Mouse (Mus musculus) kidney, adult 2 months (tissue): ENCODE measurements around the gene Col4a4.

Experiments
- CTCF ChIP-seq: fragments of 200-500 bp; conservative IDR thresholded peaks from 2 replicates; pipeline ENCODE4 v1.5.1; 2011; ENCODE audit warnings: low read depth, mild to moderate bottlenecking, control low read depth, low read length, moderate library complexity, mixed read lengths; ENCODE audit not compliant: insufficient read depth, insufficient read length
- POLR2A ChIP-seq: fragments of 200-500 bp; IDR thresholded peaks from one replicate; pipeline ENCODE4 v1.6.1; 2011; ENCODE audit warnings: low read depth, low read length, control low read depth

GRCm38 (mm10) chr1:82486371-82486770 is 100.3 kb downstream of the Col4a4 start:
- no peak for TF ChIP-seq POLR2A
- TF ChIP-seq CTCF = no peak
